Mouse (Mus musculus): Measurements from ENCODE around the gene Aacs.

- peak; percentile 69 for TF ChIP-seq CTCF (IDR thresholded peaks at IDR 0.05; ENCODE audit: low read depth)
- TF ChIP-seq EP300 (optimal IDR thresholded peaks at IDR 0.05), result no peak
Observed at GRCm38 (mm10) chr5:125488116-125488455, 12.5 kb downstream of the Aacs start.
